Mouse (Mus musculus) heart, postnatal 0 days (tissue): ENCODE results near the gene Gab2. TPM values are rescaled to one million over a fixed set of nuclear protein-coding genes. Genes with fewer than 3 reads are reported as not detected.

Experiments used
- ATAC-seq: fragments of 200-750 bp; cut with Nextera tagmentation; 2 replicates; pipeline ENCODE4 v1.8.0; 2017; ENCODE audit warnings: low read depth, moderate number of reproducible peaks, moderate library complexity; ENCODE audit not compliant: insufficient read depth
- DNase-seq: peaks from one replicate; pipeline ENCODE4 v3.0.0-alpha.2; 2016; ENCODE audit warnings: low spot score
- H3K27ac ChIP-seq: fragments of 300-500 bp; sonication (generic); 2 replicates; pipeline ENCODE4 v1.5.1; 2014; ENCODE audit warnings: low read depth, mild to moderate bottlenecking
- H3K27me3 ChIP-seq: fragments of 300-500 bp; sonication (generic); 2 replicates; pipeline ENCODE4 v1.6.1; 2014; ENCODE audit warnings: low read length, mixed read lengths; ENCODE audit not compliant: control insufficient read depth, insufficient read depth
- H3K36me3 ChIP-seq: fragments of 300-500 bp; sonication (generic); replicated peaks from 2 replicates; pipeline ENCODE4 v1.6.1; 2014; ENCODE audit warnings: low read length, mixed read lengths; ENCODE audit not compliant: control insufficient read depth, insufficient read depth
- H3K4me1 ChIP-seq: fragments of 300-500 bp; sonication (generic); 2 replicates; pipeline ENCODE4 v1.6.1; 2014; ENCODE audit warnings: antibody characterized with exemption; ENCODE audit not compliant: control insufficient read depth, insufficient read depth
- H3K4me2 ChIP-seq: fragments of 300-500 bp; sonication (generic); 2 replicates; pipeline ENCODE4 v1.6.1; 2014; ENCODE audit warnings: low read depth, mild to moderate bottlenecking, low read length, moderate library complexity
- H3K4me3 ChIP-seq: fragments of 300-500 bp; sonication (generic); 2 replicates; pipeline ENCODE4 v1.5.1; 2014; ENCODE audit warnings: low read depth, low read length
- H3K9ac ChIP-seq: fragments of 300-500 bp; sonication (generic); replicated peaks from 2 replicates; pipeline ENCODE4 v1.6.1; 2014; ENCODE audit warnings: low read depth, low read length, mixed read lengths
- H3K9me3 ChIP-seq: fragments of 300-500 bp; sonication (generic); replicated peaks from 2 replicates; pipeline ENCODE4 v1.6.1; 2016; ENCODE audit warnings: low read length; ENCODE audit not compliant: control insufficient read depth
- CTCF ChIP-seq: IDR thresholded peaks from 2 replicates; pipeline ENCODE4 v1.5.1; 2016; ENCODE audit warnings: antibody characterized with exemption, control low read depth, low read depth
- EP300 ChIP-seq: IDR thresholded peaks from 2 replicates; pipeline ENCODE4 v1.6.1; 2016; ENCODE audit warnings: antibody characterized with exemption, low read depth
- WGBS: fragments of 180-500 bp; shearing (Covaris S2); extraction: QIAGEN DNeasy Blood & Tissue Kit; methylation state at CpG from one replicate; pipeline ENCODE4 v1.1.7; 2014; 5-methylcytosine and 5-hydroxymethylcytosine counted together
- polyA plus RNA-seq: library from polyadenylated mRNA; unstranded; fragments of >200 nt; fragmentation: Nextera tagmentation; extraction: Ambion mirVana; gene quantifications from 2 replicates; pipeline ENCODE4 v1.2.1, GENCODE M21; 2015
- total RNA-seq: library from RNA; depleted of rRNA; stranded (reverse); fragments of >200 nt; gene quantifications from 2 replicates; pipeline ENCODE4 v1.2.3, GENCODE M21; 2014; ENCODE audit warnings: low replicate concordance

The Gab2 gene
- total and polyA plus RNA-seq, 2 experiments from 2014 or later, result 4.9 to 13.4 TPM

GRCm38 (mm10) chr7:97303614-97304013, 222.2 kb downstream of the Gab2 start:
- TF ChIP-seq CTCF (no peak), EP300 (no peak)
- no peak for DNase-seq
- 79% methylated on average over 2 of the region's 2 CpGs for WGBS

DNA sequence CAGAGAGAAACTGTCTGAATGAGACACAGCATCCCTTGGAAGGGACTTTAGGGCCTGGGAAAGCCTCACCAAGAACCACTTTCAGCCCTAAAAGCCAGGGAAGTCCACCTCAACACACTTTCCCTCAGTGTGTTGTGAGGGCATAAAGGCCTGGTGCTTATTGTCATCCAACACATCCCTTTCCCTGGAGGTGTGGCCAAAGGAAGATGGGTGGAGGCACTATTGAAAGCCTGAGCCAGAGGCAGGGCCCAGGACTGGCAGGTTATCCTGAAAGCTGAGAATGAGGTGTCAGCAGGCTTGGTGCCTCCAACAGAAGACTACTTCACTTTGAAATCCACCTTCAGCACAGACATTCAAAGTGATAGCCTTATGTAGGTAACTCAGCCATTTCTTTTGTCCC, 223.1 kb downstream of the Gab2 start:
- no peak overlapping the region for H3K27ac ChIP-seq
- no peaks in the 10 kb centered on the region for H3K9me3 ChIP-seq
- peaks cover 93% of the 10 kb centered on the region for H3K36me3 ChIP-seq
- H3K4me3 ChIP-seq, result no peak overlapping the region
- H3K27me3 ChIP-seq, result no peaks in the 10 kb centered on the region
- no peak for TF ChIP-seq EP300
- no peak for TF ChIP-seq CTCF
- no peak overlapping the region for H3K9ac ChIP-seq
- H3K4me1 ChIP-seq, result no peaks in the 10 kb centered on the region
- ATAC-seq (no peak), DNase-seq (no peak)
- H3K4me2 ChIP-seq, result no peak overlapping the region

More at GRCm38 (mm10) chr7:97303614-97304013, 222.2 kb downstream of the Gab2 start:
- H3K4me3 ChIP-seq, result no peak overlapping the region
- ATAC-seq, result no peak
- no peak overlapping the region for H3K4me2 ChIP-seq
- no peaks in the 10 kb centered on the region for H3K9me3 ChIP-seq
- peaks cover 92% of the 10 kb centered on the region for H3K36me3 ChIP-seq
- H3K4me1 ChIP-seq, result no peaks in the 10 kb centered on the region
- no peaks in the 10 kb centered on the region for H3K27me3 ChIP-seq
- H3K27ac ChIP-seq, result no peak overlapping the region
- no peak overlapping the region for H3K9ac ChIP-seq

DNA sequence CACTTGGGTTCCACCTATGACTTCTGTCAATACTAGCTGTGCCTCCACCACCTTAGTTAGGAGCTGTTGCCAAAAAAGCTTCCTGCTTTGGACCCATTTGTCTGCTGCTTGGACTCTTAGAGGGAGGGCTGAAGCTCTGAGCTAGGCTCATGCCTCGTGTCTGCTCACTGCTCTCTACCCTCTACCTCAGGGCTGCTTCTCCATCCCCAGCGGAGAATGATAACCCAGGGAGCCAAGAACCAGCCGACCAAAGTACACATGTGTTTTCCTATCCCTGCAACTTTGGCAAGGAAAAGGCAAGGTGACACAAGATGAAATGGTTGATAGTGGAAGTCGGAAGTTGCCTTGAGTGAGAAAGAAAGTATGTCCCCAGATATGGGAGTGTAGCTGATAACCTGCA, 223.8 kb downstream of the Gab2 start:
- Histone ChIP-seq H3K4me3 (no peak overlapping the region), H3K27me3 (no peaks in the 10 kb centered on the region), H3K4me1 (no peaks in the 10 kb centered on the region), H3K4me2 (no peak overlapping the region), H3K9me3 (no peaks in the 10 kb centered on the region), H3K36me3 (peaks cover 94% of the 10 kb centered on the region), H3K9ac (no peak overlapping the region), H3K27ac (no peak overlapping the region)
- WGBS, result 71% methylated on average over 4 of the region's 4 CpGs
- TF ChIP-seq EP300, result no peak
- TF ChIP-seq CTCF, result no peak
- no peak for DNase-seq
- no peak for ATAC-seq

- no peak overlapping the region for H3K27ac ChIP-seq
- no peaks in the 10 kb centered on the region for H3K4me1 ChIP-seq
- DNase-seq (no peak), ATAC-seq (no peak)
- WGBS, result 88% methylated on average over 2 of the region's 2 CpGs
- no peaks in the 10 kb centered on the region for H3K27me3 ChIP-seq
- no peaks in the 10 kb centered on the region for H3K9me3 ChIP-seq
- TF ChIP-seq CTCF (no peak), EP300 (no peak)
- no peak overlapping the region for H3K9ac ChIP-seq
- no peak overlapping the region for H3K4me2 ChIP-seq
- H3K36me3 ChIP-seq, result peaks cover 86% of the 10 kb centered on the region
- H3K4me3 ChIP-seq, result no peak overlapping the region
Measured at GRCm38 (mm10) chr7:97306813-97307212, 225.4 kb downstream of the Gab2 start.

DNA sequence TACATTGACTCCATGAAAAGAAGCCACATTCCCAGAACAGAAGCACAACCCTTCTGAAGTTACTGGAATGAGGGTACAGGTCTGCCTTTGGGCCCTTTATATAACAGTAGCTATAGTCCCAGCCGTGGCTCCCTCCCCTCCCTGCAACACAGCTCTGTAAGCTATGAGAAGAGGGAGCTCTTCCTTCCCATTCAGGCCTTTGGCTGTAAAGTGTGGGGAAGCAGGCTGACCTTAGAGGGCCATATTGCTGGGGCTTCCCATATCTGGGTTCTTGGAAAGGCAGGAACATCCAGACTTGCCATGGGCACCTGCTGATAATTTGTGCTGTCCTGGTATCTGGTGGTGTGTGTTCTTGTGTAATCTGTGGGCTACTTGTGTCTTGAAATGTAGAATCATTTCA, 226.2 kb downstream of the Gab2 start:
- Histone ChIP-seq H3K27ac (no peak overlapping the region), H3K4me3 (no peak overlapping the region), H3K4me2 (no peak overlapping the region), H3K36me3 (peaks cover 82% of the 10 kb centered on the region), H3K4me1 (no peaks in the 10 kb centered on the region), H3K9me3 (no peaks in the 10 kb centered on the region), H3K9ac (no peak overlapping the region), H3K27me3 (no peaks in the 10 kb centered on the region)
- no peak for ATAC-seq
- DNase-seq, result no peak
- TF ChIP-seq EP300, result no peak
- no peak for TF ChIP-seq CTCF
- 83% methylated on average over 1 of the region's 1 CpGs for whole genome bisulfite sequencing
